Mouse (Mus musculus): ENCODE measurements at regions not wholly inside any gene's neighbourhood (a gene's known extent, or its start where the extent isn't known, plus 50 kb on each side); places are given as distances from the start of the nearest gene placed in this dataset.
"Not testable (repeated sequence)": the region's sequence is repeated elsewhere in the genome, so short reads cannot be mapped to it uniquely, and the experiment has no call there.

GRCm38 (mm10) chr5:97737339-97737738 is 280.5 kb upstream of the Gk2 start:
- DNase-seq (ENCODE audit: low read depth), result no peak
- TF ChIP-seq POLR2A (IDR thresholded peaks at IDR 0.05; ENCODE audit: borderline replicate concordance, extremely low read depth, insufficient read depth, insufficient read length, poor library complexity, severe bottlenecking), result no peak

- DNase-seq (ENCODE audit: low read depth), result peak; percentile 14
- TF ChIP-seq CTCF (IDR thresholded peaks at IDR 0.05; ENCODE audit: borderline replicate concordance, extremely low read depth, insufficient read depth, insufficient read length) (no peak), POLR2A (IDR thresholded peaks at IDR 0.05; ENCODE audit: borderline replicate concordance, extremely low read depth, insufficient read depth, insufficient read length, poor library complexity, severe bottlenecking) (no peak)
Measured at GRCm38 (mm10) chr5:97730920-97731319, 274.1 kb upstream of the Gk2 start.

GRCm38 (mm10) chr5:97719364-97719763 is 262.5 kb upstream of the Gk2 start:
- DNase-seq (ENCODE audit: low read depth), result not testable (repeated sequence)

- TF ChIP-seq CTCF (IDR thresholded peaks at IDR 0.05; ENCODE audit: borderline replicate concordance, extremely low read depth, insufficient read depth, insufficient read length) (no peak), POLR2A (IDR thresholded peaks at IDR 0.05; ENCODE audit: borderline replicate concordance, extremely low read depth, insufficient read depth, insufficient read length, poor library complexity, severe bottlenecking) (no peak)
- no peak for DNase-seq (ENCODE audit: low read depth)
Measured at GRCm38 (mm10) chr5:97705270-97705669, 248.4 kb upstream of the Gk2 start.

- no peak for TF ChIP-seq CTCF (IDR thresholded peaks at IDR 0.05; ENCODE audit: borderline replicate concordance, extremely low read depth, insufficient read depth, insufficient read length)
- TF ChIP-seq POLR2A (IDR thresholded peaks at IDR 0.05; ENCODE audit: borderline replicate concordance, extremely low read depth, insufficient read depth, insufficient read length, poor library complexity, severe bottlenecking), result no peak
- peak; percentile 15 for DNase-seq (ENCODE audit: low read depth)
Measured at GRCm38 (mm10) chr5:97700507-97700906, 243.7 kb upstream of the Gk2 start.

- peak; percentile 86 for DNase-seq (ENCODE audit: low read depth)
- TF ChIP-seq CTCF (IDR thresholded peaks at IDR 0.05; ENCODE audit: borderline replicate concordance, extremely low read depth, insufficient read depth, insufficient read length) (no peak), POLR2A (IDR thresholded peaks at IDR 0.05; ENCODE audit: borderline replicate concordance, extremely low read depth, insufficient read depth, insufficient read length, poor library complexity, severe bottlenecking) (no peak)
Measured at GRCm38 (mm10) chr5:97697581-97698134, 240.8 kb upstream of the Gk2 start.

GRCm38 (mm10) chr5:97693333-97693940 is 236.6 kb upstream of the Gk2 start:
- no peak for DNase-seq (ENCODE audit: low read depth)
- TF ChIP-seq CTCF (IDR thresholded peaks at IDR 0.05; ENCODE audit: borderline replicate concordance, extremely low read depth, insufficient read depth, insufficient read length), result no peak

GRCm38 (mm10) chr5:97685443-97685842 is 228.6 kb upstream of the Gk2 start:
- DNase-seq (ENCODE audit: low read depth), result no peak
- TF ChIP-seq CTCF (IDR thresholded peaks at IDR 0.05; ENCODE audit: borderline replicate concordance, extremely low read depth, insufficient read depth, insufficient read length), result no peak
- no peak for TF ChIP-seq POLR2A (IDR thresholded peaks at IDR 0.05; ENCODE audit: borderline replicate concordance, extremely low read depth, insufficient read depth, insufficient read length, poor library complexity, severe bottlenecking)

- no peak for DNase-seq (ENCODE audit: low read depth)
- no peak for TF ChIP-seq CTCF (IDR thresholded peaks at IDR 0.05; ENCODE audit: borderline replicate concordance, extremely low read depth, insufficient read depth, insufficient read length)
- TF ChIP-seq POLR2A (IDR thresholded peaks at IDR 0.05; ENCODE audit: borderline replicate concordance, extremely low read depth, insufficient read depth, insufficient read length, poor library complexity, severe bottlenecking), result no peak
Measured at GRCm38 (mm10) chr5:97684592-97685258, 227.9 kb upstream of the Gk2 start.

GRCm38 (mm10) chr5:97669726-97670125 is 212.9 kb upstream of the Gk2 start:
- DNase-seq (ENCODE audit: low read depth), result peak; percentile 81
- TF ChIP-seq POLR2A (IDR thresholded peaks at IDR 0.05; ENCODE audit: borderline replicate concordance, extremely low read depth, insufficient read depth, insufficient read length, poor library complexity, severe bottlenecking), result no peak
- no peak for TF ChIP-seq CTCF (IDR thresholded peaks at IDR 0.05; ENCODE audit: borderline replicate concordance, extremely low read depth, insufficient read depth, insufficient read length)

- DNase-seq (ENCODE audit: low read depth), result peak; percentile 59
Measured at GRCm38 (mm10) chr5:97656167-97656924, 199.5 kb upstream of the Gk2 start.

GRCm38 (mm10) chr5:97655266-97655665 is 198.4 kb upstream of the Gk2 start:
- DNase-seq (ENCODE audit: low read depth), result peak; percentile 17
- TF ChIP-seq POLR2A (IDR thresholded peaks at IDR 0.05; ENCODE audit: borderline replicate concordance, extremely low read depth, insufficient read depth, insufficient read length, poor library complexity, severe bottlenecking) (no peak), CTCF (IDR thresholded peaks at IDR 0.05; ENCODE audit: borderline replicate concordance, extremely low read depth, insufficient read depth, insufficient read length) (no peak)

More at GRCm38 (mm10) chr5:97656167-97656924, 199.5 kb upstream of the Gk2 start:
- TF ChIP-seq POLR2A (IDR thresholded peaks at IDR 0.05; ENCODE audit: borderline replicate concordance, extremely low read depth, insufficient read depth, insufficient read length, poor library complexity, severe bottlenecking), result no peak
